Mouse (Mus musculus) forebrain, embryonic 11.5 days (tissue): ENCODE measurements around the gene Ciao2b. TPM values are rescaled to one million over a fixed set of nuclear protein-coding genes. Genes with fewer than 3 reads are reported as not detected.

Source experiments
- ATAC-seq: fragments of 200-750 bp; cut with Nextera tagmentation; replicated peaks from 2 replicates; pipeline ENCODE4 v1.8.0; 2017; ENCODE audit warnings: moderate TSS enrichment; ENCODE audit not compliant: low FRiP score
- DNase-seq: peaks from one replicate; pipeline ENCODE4 v3.0.0-alpha.2; 2017; ENCODE audit warnings: low spot score
- H3K27ac ChIP-seq: fragments of 300-500 bp; sonication (generic); 2 replicates; pipeline ENCODE4 v1.5.1; 2014; ENCODE audit warnings: low read depth, low read length
- H3K27me3 ChIP-seq: fragments of 300-500 bp; sonication (generic); 2 replicates; pipeline ENCODE4 v1.6.1; 2014; ENCODE audit warnings: mild to moderate bottlenecking, low read length, mixed read lengths; ENCODE audit not compliant: control insufficient read depth, insufficient read depth
- H3K36me3 ChIP-seq: fragments of 300-500 bp; sonication (generic); 2 replicates; pipeline ENCODE4 v1.6.1; 2014; ENCODE audit warnings: mild to moderate bottlenecking, low read length, moderate library complexity, mixed read lengths; ENCODE audit not compliant: control insufficient read depth, insufficient read depth
- H3K4me1 ChIP-seq: fragments of 300-500 bp; sonication (generic); replicated peaks from 2 replicates; pipeline ENCODE4 v1.6.1; 2014; ENCODE audit warnings: low read length, mixed read lengths; ENCODE audit not compliant: control insufficient read depth, insufficient read depth
- H3K4me2 ChIP-seq: fragments of 300-500 bp; sonication (generic); 2 replicates; pipeline ENCODE4 v1.6.1; 2014; ENCODE audit warnings: low read depth, mild to moderate bottlenecking, low read length, moderate library complexity, mixed read lengths; ENCODE audit not compliant: severe bottlenecking
- H3K4me3 ChIP-seq: fragments of 300-500 bp; sonication (generic); 2 replicates; pipeline ENCODE4 v1.5.1; 2014; ENCODE audit warnings: low read depth, low read length
- H3K9ac ChIP-seq: fragments of 300-500 bp; sonication (generic); 2 replicates; pipeline ENCODE4 v1.6.1; 2014; ENCODE audit warnings: low read length
- H3K9me3 ChIP-seq: fragments of 300-500 bp; sonication (generic); 2 replicates; pipeline ENCODE4 v1.6.1; 2016; ENCODE audit warnings: low read length, mixed read lengths; ENCODE audit not compliant: control insufficient read depth
- WGBS: fragments of 180-500 bp; shearing (Covaris S2); extraction: QIAGEN DNeasy Blood & Tissue Kit; methylation state at CpG from one replicate; pipeline ENCODE4 v1.1.7; 2014; 5-methylcytosine and 5-hydroxymethylcytosine counted together
- polyA plus RNA-seq: library from polyadenylated mRNA; unstranded; fragments of >200 nt; fragmentation: Nextera tagmentation; extraction: Ambion mirVana; gene quantifications from 2 replicates; pipeline ENCODE4 v1.2.1, GENCODE M21; 2014

Gene Ciao2b
- polyA plus RNA-seq, 1 experiment from 2014 or later, result 89.2 TPM

GRCm38 (mm10) chr8:104629306-104630110 is 12.3 kb downstream of the Ciao2b start:
- no peak overlapping the region for H3K9ac ChIP-seq
- H3K9me3 ChIP-seq, result no peaks in the 10 kb centered on the region
- H3K27me3 ChIP-seq, result peaks cover 13% of the 10 kb centered on the region
- H3K4me1 ChIP-seq, result peaks cover 4% of the 10 kb centered on the region
- no peak overlapping the region for H3K27ac ChIP-seq
- 85% methylated on average over 22 of the region's 22 CpGs for WGBS
- no peaks in the 10 kb centered on the region for H3K36me3 ChIP-seq
- H3K4me3 ChIP-seq, result no peak overlapping the region
- no peak overlapping the region for H3K4me2 ChIP-seq
- no peak for ATAC-seq
- no peak for DNase-seq

GRCm38 (mm10) chr8:104628402-104628801 is 13.4 kb downstream of the Ciao2b start:
- Histone ChIP-seq H3K4me2 (no peak overlapping the region), H3K36me3 (no peaks in the 10 kb centered on the region), H3K9me3 (no peaks in the 10 kb centered on the region), H3K9ac (no peak overlapping the region), H3K27me3 (peaks cover 13% of the 10 kb centered on the region), H3K4me3 (no peak overlapping the region), H3K4me1 (peaks cover 4% of the 10 kb centered on the region), H3K27ac (no peak overlapping the region)
- WGBS, result 98% methylated on average over 21 of the region's 21 CpGs
- ATAC-seq, result no peak
- DNase-seq, result no peak

DNA sequence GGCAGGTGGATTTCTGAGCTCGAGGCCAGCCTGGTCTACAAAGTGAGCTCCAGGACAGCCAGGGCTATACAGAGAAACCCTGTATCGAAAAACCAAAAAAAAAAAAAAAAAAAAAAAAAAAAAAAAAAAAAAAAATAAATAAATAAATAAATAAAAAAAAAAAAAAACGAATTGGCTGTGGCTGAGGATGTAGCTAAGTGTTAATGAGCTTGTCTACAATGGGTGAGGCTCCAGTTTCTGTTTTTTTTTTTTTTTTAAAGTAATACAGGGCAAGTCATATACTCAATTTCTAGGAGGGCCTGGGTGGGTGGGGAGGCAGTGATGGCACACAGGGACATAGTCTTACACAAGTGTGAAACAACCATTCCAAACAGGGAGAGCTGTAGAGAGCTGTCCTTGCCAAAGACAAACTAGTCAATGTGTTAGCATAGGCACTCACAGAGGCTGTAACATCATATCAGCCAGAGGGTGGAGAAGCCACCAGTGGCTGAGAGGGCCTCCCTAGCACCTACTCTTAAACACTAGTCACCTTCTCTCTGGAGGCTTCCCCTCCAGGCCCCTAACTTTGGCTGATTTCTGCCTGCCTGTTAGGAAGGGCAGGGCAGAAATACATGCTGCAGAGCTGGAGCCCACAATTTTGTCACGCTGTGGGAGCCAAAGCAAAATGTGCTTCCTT is 14.6 kb downstream of the Ciao2b start:
- no peak overlapping the region for H3K9ac ChIP-seq
- H3K4me3 ChIP-seq, result no peak overlapping the region
- peaks cover 13% of the 10 kb centered on the region for H3K27me3 ChIP-seq
- 82% methylated on average over 4 of the region's 4 CpGs for WGBS
- no peak overlapping the region for H3K27ac ChIP-seq
- ATAC-seq (no peak), DNase-seq (no peak)
- no peaks in the 10 kb centered on the region for H3K9me3 ChIP-seq
- H3K36me3 ChIP-seq, result no peaks in the 10 kb centered on the region
- H3K4me2 ChIP-seq, result no peak overlapping the region
- H3K4me1 ChIP-seq, result peaks cover 4% of the 10 kb centered on the region

GRCm38 (mm10) chr8:104624161-104624560 is 17.6 kb downstream of the Ciao2b start, which contains the start of gene Cdh16:
Gene Cdh16, minus strand, starts transcription at chr8:104624396.
- ATAC-seq (no peak), DNase-seq (no peak)
- H3K27ac ChIP-seq, result no peak within 1 kb of the TSS
- no peaks in the 10 kb centered on the region for H3K27me3 ChIP-seq
- no peaks in the 10 kb centered on the region for H3K36me3 ChIP-seq
- H3K4me3 ChIP-seq, result no peak within 1 kb of the TSS
- no peak within 1 kb of the TSS for H3K9ac ChIP-seq
- no peaks in the 10 kb centered on the region for H3K4me1 ChIP-seq
- 82% methylated on average over 6 of the region's 6 CpGs for WGBS
- no peaks in the 10 kb centered on the region for H3K9me3 ChIP-seq
- H3K4me2 ChIP-seq, result no peak within 1 kb of the TSS

- DNase-seq (no peak), ATAC-seq (no peak)
- WGBS, result 79% methylated on average over 5 of the region's 5 CpGs
- no peak overlapping the region for H3K4me2 ChIP-seq
- H3K36me3 ChIP-seq, result no peaks in the 10 kb centered on the region
- no peaks in the 10 kb centered on the region for H3K4me1 ChIP-seq
- H3K4me3 ChIP-seq, result no peak overlapping the region
- no peaks in the 10 kb centered on the region for H3K27me3 ChIP-seq
- no peak overlapping the region for H3K27ac ChIP-seq
- no peak overlapping the region for H3K9ac ChIP-seq
- H3K9me3 ChIP-seq, result no peaks in the 10 kb centered on the region
Observed at GRCm38 (mm10) chr8:104620765-104621164, 21.0 kb downstream of the Ciao2b start.

DNA sequence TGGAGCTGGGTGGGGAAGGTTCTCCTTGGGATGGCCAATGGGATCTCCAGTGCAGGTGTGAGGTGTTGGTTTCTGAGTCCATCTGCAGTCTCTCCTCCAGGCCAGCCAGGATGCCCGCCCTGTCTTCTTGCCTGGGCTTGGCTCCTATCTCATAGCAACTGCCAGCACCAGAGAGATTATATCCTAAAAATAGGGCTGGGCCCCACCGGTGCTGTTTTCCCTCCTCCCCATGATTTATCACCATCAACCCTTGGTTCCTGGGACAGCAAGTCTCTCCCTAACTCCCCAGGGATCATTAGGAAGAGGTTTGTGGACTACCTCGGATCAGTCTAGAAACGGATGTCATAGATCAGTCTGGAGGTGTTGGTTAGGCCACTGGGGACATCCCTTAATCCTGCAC is 28.6 kb downstream of the Ciao2b start:
- Histone ChIP-seq H3K27ac (no peak overlapping the region), H3K9me3 (no peaks in the 10 kb centered on the region), H3K36me3 (no peaks in the 10 kb centered on the region), H3K4me3 (no peak overlapping the region), H3K4me2 (no peak overlapping the region), H3K4me1 (no peaks in the 10 kb centered on the region), H3K9ac (no peak overlapping the region), H3K27me3 (no peaks in the 10 kb centered on the region)
- ATAC-seq (no peak), DNase-seq (no peak)
- WGBS, result 87% methylated on average over 4 of the region's 4 CpGs

DNA sequence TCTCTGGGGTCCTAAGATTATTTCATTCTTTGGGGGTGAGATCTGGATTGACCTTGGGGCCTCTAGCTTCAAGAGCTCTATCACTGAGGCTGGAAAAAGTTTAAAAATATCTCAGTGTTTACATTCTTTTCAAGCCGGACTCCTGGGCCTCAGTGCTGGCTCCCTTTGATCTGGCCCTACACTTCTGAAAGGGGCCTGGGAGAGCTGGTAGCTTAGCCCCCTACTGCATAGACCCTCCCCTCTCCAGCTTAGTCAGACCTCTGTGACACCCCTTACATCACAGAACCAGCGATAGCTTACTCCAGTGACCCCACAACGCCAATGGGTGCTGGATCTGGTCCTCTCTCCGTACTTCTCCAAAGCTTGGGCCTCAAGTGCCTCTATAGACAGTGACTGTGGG is 30.2 kb downstream of the Ciao2b start:
- no peak overlapping the region for H3K27ac ChIP-seq
- no peak for DNase-seq
- ATAC-seq, result no peak
- H3K27me3 ChIP-seq, result no peaks in the 10 kb centered on the region
- no peaks in the 10 kb centered on the region for H3K4me1 ChIP-seq
- no peak overlapping the region for H3K9ac ChIP-seq
- no peaks in the 10 kb centered on the region for H3K36me3 ChIP-seq
- WGBS, result 81% methylated on average over 4 of the region's 4 CpGs
- H3K9me3 ChIP-seq, result no peaks in the 10 kb centered on the region
- H3K4me3 ChIP-seq, result no peak overlapping the region
- no peak overlapping the region for H3K4me2 ChIP-seq

- Histone ChIP-seq H3K9me3 (no peaks in the 10 kb centered on the region), H3K4me2 (no peak overlapping the region), H3K27me3 (no peaks in the 10 kb centered on the region), H3K9ac (no peak overlapping the region), H3K36me3 (no peaks in the 10 kb centered on the region), H3K4me3 (no peak overlapping the region), H3K4me1 (no peaks in the 10 kb centered on the region), H3K27ac (no peak overlapping the region)
- no peak for ATAC-seq
- 83% methylated on average over 12 of the region's 12 CpGs for WGBS
- DNase-seq, result no peak
Observed at GRCm38 (mm10) chr8:104610185-104610766, 31.5 kb downstream of the Ciao2b start.
